Mouse (Mus musculus) hindbrain, embryonic 15.5 days (tissue): ENCODE data around the gene Gda. TPM values are rescaled to one million over a fixed set of nuclear protein-coding genes. Genes with fewer than 3 reads are reported as not detected.

ENCODE experiments used
- ATAC-seq: fragments of 200-750 bp; cut with Nextera tagmentation; 2 replicates; pipeline ENCODE4 v1.8.0; 2017; ENCODE audit warnings: low read depth, moderate number of reproducible peaks, moderate TSS enrichment; ENCODE audit not compliant: low FRiP score
- H3K27ac ChIP-seq: fragments of 300-500 bp; sonication (generic); replicated peaks from 2 replicates; pipeline ENCODE4 v1.5.1; 2015; ENCODE audit warnings: mild to moderate bottlenecking, inconsistent platforms
- H3K27me3 ChIP-seq: fragments of 300-500 bp; sonication (generic); 2 replicates; pipeline ENCODE4 v1.6.1; 2015; ENCODE audit warnings: control low read depth, inconsistent platforms
- H3K36me3 ChIP-seq: fragments of 300-500 bp; sonication (generic); 2 replicates; pipeline ENCODE4 v1.6.1; 2015; ENCODE audit warnings: control low read depth, inconsistent platforms
- H3K4me1 ChIP-seq: fragments of 300-500 bp; sonication (generic); replicated peaks from 2 replicates; pipeline ENCODE4 v1.6.1; 2015; ENCODE audit warnings: control low read depth, inconsistent platforms
- H3K4me2 ChIP-seq: fragments of 300-500 bp; sonication (generic); 2 replicates; pipeline ENCODE4 v1.6.1; 2015; ENCODE audit warnings: moderate library complexity, mild to moderate bottlenecking, inconsistent platforms
- H3K4me3 ChIP-seq: fragments of 300-500 bp; sonication (generic); 2 replicates; pipeline ENCODE4 v1.5.1; 2015; ENCODE audit warnings: mild to moderate bottlenecking, inconsistent platforms
- H3K9ac ChIP-seq: fragments of 300-500 bp; sonication (generic); 2 replicates; pipeline ENCODE4 v1.6.1; 2015; ENCODE audit warnings: inconsistent platforms
- H3K9me3 ChIP-seq: fragments of 300-500 bp; sonication (generic); 2 replicates; pipeline ENCODE4 v1.6.1; 2016; ENCODE audit warnings: control low read depth, inconsistent platforms
- WGBS: fragments of 180-500 bp; shearing (Covaris S2); methylation state at CpG from one replicate; pipeline ENCODE4 v1.1.7; 2015; 5-methylcytosine and 5-hydroxymethylcytosine counted together
- polyA plus RNA-seq: library from polyadenylated mRNA; unstranded; fragments of >200 nt; fragmentation: Nextera tagmentation; extraction: Ambion mirVana; gene quantifications from 2 replicates; pipeline ENCODE4 v1.2.1, GENCODE M21; 2015

Gene Gda
- polyA plus RNA-seq, 1 experiment from 2014 or later = 0.31 TPM

- no peak overlapping the region for H3K4me3 ChIP-seq
- H3K27ac ChIP-seq = no peak overlapping the region
- ATAC-seq = no peak
- no peaks in the 10 kb centered on the region for H3K9me3 ChIP-seq
- WGBS = 94% methylated on average over 7 of the region's 7 CpGs
- H3K27me3 ChIP-seq = no peaks in the 10 kb centered on the region
- no peaks in the 10 kb centered on the region for H3K4me1 ChIP-seq
- H3K4me2 ChIP-seq = no peak overlapping the region
- no peak overlapping the region for H3K9ac ChIP-seq
- no peaks in the 10 kb centered on the region for H3K36me3 ChIP-seq
Measured at GRCm38 (mm10) chr19:21390904-21391303, 82.3 kb downstream of the Gda start.

GRCm38 (mm10) chr19:21386842-21387241 is 86.4 kb downstream of the Gda start:
- H3K9me3 ChIP-seq = no peaks in the 10 kb centered on the region
- no peak overlapping the region for H3K4me2 ChIP-seq
- no peaks in the 10 kb centered on the region for H3K27me3 ChIP-seq
- ATAC-seq = no peak
- no peaks in the 10 kb centered on the region for H3K4me1 ChIP-seq
- 83% methylated on average over 2 of the region's 2 CpGs for WGBS
- no peaks in the 10 kb centered on the region for H3K36me3 ChIP-seq
- no peak overlapping the region for H3K9ac ChIP-seq
- H3K27ac ChIP-seq = no peak overlapping the region
- no peak overlapping the region for H3K4me3 ChIP-seq

GRCm38 (mm10) chr19:21384231-21384630 is 89.0 kb downstream of the Gda start:
- 86% methylated on average over 3 of the region's 3 CpGs for WGBS
- ATAC-seq = no peak

GRCm38 (mm10) chr19:21383491-21384226 is 89.6 kb downstream of the Gda start:
- no peaks in the 10 kb centered on the region for H3K9me3 ChIP-seq
- H3K4me2 ChIP-seq = no peak overlapping the region
- H3K27me3 ChIP-seq = no peaks in the 10 kb centered on the region
- no peaks in the 10 kb centered on the region for H3K4me1 ChIP-seq
- no peaks in the 10 kb centered on the region for H3K36me3 ChIP-seq
- ATAC-seq = no peak
- no peak overlapping the region for H3K27ac ChIP-seq
- 85% methylated on average over 6 of the region's 6 CpGs for WGBS
- no peak overlapping the region for H3K4me3 ChIP-seq
- no peak overlapping the region for H3K9ac ChIP-seq

More at GRCm38 (mm10) chr19:21384231-21384630, 89.0 kb downstream of the Gda start:
- Histone ChIP-seq H3K4me2 (no peak overlapping the region), H3K4me3 (no peak overlapping the region), H3K4me1 (no peaks in the 10 kb centered on the region), H3K36me3 (no peaks in the 10 kb centered on the region), H3K9ac (no peak overlapping the region), H3K27me3 (no peaks in the 10 kb centered on the region), H3K9me3 (no peaks in the 10 kb centered on the region), H3K27ac (no peak overlapping the region)

- Histone ChIP-seq H3K9ac (no peak overlapping the region), H3K36me3 (no peaks in the 10 kb centered on the region), H3K27me3 (no peaks in the 10 kb centered on the region), H3K4me2 (no peak overlapping the region), H3K4me3 (no peak overlapping the region), H3K4me1 (no peaks in the 10 kb centered on the region), H3K27ac (no peak overlapping the region), H3K9me3 (no peaks in the 10 kb centered on the region)
- 54% methylated on average over 2 of the region's 2 CpGs for WGBS
- ATAC-seq = no peak
Measured at GRCm38 (mm10) chr19:21381696-21382095, 91.5 kb downstream of the Gda start.

GRCm38 (mm10) chr19:21379195-21379594 is 94.0 kb downstream of the Gda start:
- Histone ChIP-seq H3K27me3 (no peaks in the 10 kb centered on the region), H3K4me2 (no peak overlapping the region), H3K36me3 (no peaks in the 10 kb centered on the region), H3K4me1 (no peaks in the 10 kb centered on the region), H3K9me3 (no peaks in the 10 kb centered on the region), H3K4me3 (no peak overlapping the region), H3K27ac (no peak overlapping the region), H3K9ac (no peak overlapping the region)
- WGBS = 96% methylated on average over 5 of the region's 5 CpGs
- no peak for ATAC-seq

GRCm38 (mm10) chr19:21376445-21377218 is 96.6 kb downstream of the Gda start:
- H3K9ac ChIP-seq = no peak overlapping the region
- H3K27ac ChIP-seq = no peak overlapping the region
- H3K4me1 ChIP-seq = no peaks in the 10 kb centered on the region
- H3K27me3 ChIP-seq = no peaks in the 10 kb centered on the region
- no peak for ATAC-seq
- H3K4me3 ChIP-seq = no peak overlapping the region
- no peaks in the 10 kb centered on the region for H3K36me3 ChIP-seq
- no peak overlapping the region for H3K4me2 ChIP-seq
- 83% methylated on average over 4 of the region's 4 CpGs for WGBS
- no peaks in the 10 kb centered on the region for H3K9me3 ChIP-seq

- peak; percentile 82 for ATAC-seq
- no peaks in the 10 kb centered on the region for H3K4me1 ChIP-seq
- H3K27me3 ChIP-seq = no peaks in the 10 kb centered on the region
- no peak overlapping the region for H3K9ac ChIP-seq
- H3K36me3 ChIP-seq = no peaks in the 10 kb centered on the region
- H3K4me2 ChIP-seq = no peak overlapping the region; the same call in 1 of the 2 replicates
- no peak overlapping the region for H3K27ac ChIP-seq
- H3K9me3 ChIP-seq = no peaks in the 10 kb centered on the region
- no peak overlapping the region for H3K4me3 ChIP-seq
- WGBS = 55% methylated on average over 11 of the region's 11 CpGs
Measured at GRCm38 (mm10) chr19:21373073-21373755, 100.0 kb downstream of the Gda start.

GRCm38 (mm10) chr19:21372395-21373072 is 100.7 kb downstream of the Gda start:
- no peak overlapping the region for H3K4me2 ChIP-seq
- no peaks in the 10 kb centered on the region for H3K4me1 ChIP-seq
- no peaks in the 10 kb centered on the region for H3K36me3 ChIP-seq
- no peaks in the 10 kb centered on the region for H3K27me3 ChIP-seq
- no peak overlapping the region for H3K27ac ChIP-seq
- H3K9ac ChIP-seq = no peak overlapping the region
- H3K9me3 ChIP-seq = no peaks in the 10 kb centered on the region
- 83% methylated on average over 12 of the region's 12 CpGs for WGBS
- ATAC-seq = no peak
- H3K4me3 ChIP-seq = no peak overlapping the region

GRCm38 (mm10) chr19:21371337-21371736 is 101.9 kb downstream of the Gda start:
- H3K4me3 ChIP-seq = no peak overlapping the region
- no peaks in the 10 kb centered on the region for H3K9me3 ChIP-seq
- ATAC-seq = no peak
- H3K27ac ChIP-seq = no peak overlapping the region
- no peaks in the 10 kb centered on the region for H3K4me1 ChIP-seq
- H3K36me3 ChIP-seq = no peaks in the 10 kb centered on the region
- 48% methylated on average over 2 of the region's 2 CpGs for WGBS
- H3K9ac ChIP-seq = no peak overlapping the region
- no peaks in the 10 kb centered on the region for H3K27me3 ChIP-seq
- H3K4me2 ChIP-seq = no peak overlapping the region

- H3K4me1 ChIP-seq = no peaks in the 10 kb centered on the region
- no peak overlapping the region for H3K27ac ChIP-seq
- H3K9ac ChIP-seq = no peak overlapping the region
- no peaks in the 10 kb centered on the region for H3K9me3 ChIP-seq
- no peak overlapping the region for H3K4me2 ChIP-seq
- no peak overlapping the region for H3K4me3 ChIP-seq
- H3K36me3 ChIP-seq = no peaks in the 10 kb centered on the region
- 59% methylated on average over 8 of the region's 8 CpGs for WGBS
- H3K27me3 ChIP-seq = no peaks in the 10 kb centered on the region
- no peak for ATAC-seq
Measured at GRCm38 (mm10) chr19:21370782-21371181, 102.5 kb downstream of the Gda start.

- Histone ChIP-seq H3K9me3 (no peaks in the 10 kb centered on the region), H3K27me3 (no peaks in the 10 kb centered on the region), H3K4me3 (no peak overlapping the region), H3K27ac (no peak overlapping the region), H3K4me2 (no peak overlapping the region), H3K4me1 (no peaks in the 10 kb centered on the region), H3K36me3 (no peaks in the 10 kb centered on the region), H3K9ac (no peak overlapping the region)
- no peak for ATAC-seq
- WGBS = 87% methylated on average over 6 of the region's 6 CpGs
Measured at GRCm38 (mm10) chr19:21369175-21369574, 104.1 kb downstream of the Gda start.
